Mouse (Mus musculus) megakaryocyte, embryonic 14.5 days (primary cell): ENCODE results near the gene Tex2.

Source experiments
- FLI1 ChIP-seq: IDR thresholded peaks from 2 replicates; pipeline ENCODE4 v1.6.1; 2012; ENCODE audit warnings: low read length, inconsistent platforms, mixed read lengths
- GATA1 ChIP-seq: IDR thresholded peaks from 3 replicates; pipeline ENCODE4 v1.6.1; 2012; ENCODE audit warnings: mixed read lengths, low read length, inconsistent platforms, borderline replicate concordance

GRCm38 (mm10) chr11:106512006-106512390 is 101.2 kb downstream of the Tex2 start:
- TF ChIP-seq GATA1 (no peak), FLI1 (no peak)
